Mouse (Mus musculus) G1E (cell line): ENCODE measurements at regions not wholly inside any gene's neighbourhood (a gene's known extent, or its start where the extent isn't known, plus 50 kb on each side); places are given as distances from the start of the nearest gene placed in this dataset.

Experiments used
- CTCF ChIP-seq: IDR thresholded peaks from 2 replicates; pipeline ENCODE4 v1.5.1; 2012; ENCODE audit warnings: low read depth, low read length, inconsistent platforms, mixed read lengths
- GATA1 ChIP-seq: IDR thresholded peaks from 2 replicates; pipeline ENCODE4 v1.6.1; 2012; ENCODE audit warnings: borderline replicate concordance, low read length, inconsistent platforms, mixed read lengths
- TAL1 ChIP-seq: conservative IDR thresholded peaks from 2 replicates; pipeline ENCODE4 v1.6.1; 2012; ENCODE audit warnings: low read depth, low read length, inconsistent platforms, mixed read lengths

DNA sequence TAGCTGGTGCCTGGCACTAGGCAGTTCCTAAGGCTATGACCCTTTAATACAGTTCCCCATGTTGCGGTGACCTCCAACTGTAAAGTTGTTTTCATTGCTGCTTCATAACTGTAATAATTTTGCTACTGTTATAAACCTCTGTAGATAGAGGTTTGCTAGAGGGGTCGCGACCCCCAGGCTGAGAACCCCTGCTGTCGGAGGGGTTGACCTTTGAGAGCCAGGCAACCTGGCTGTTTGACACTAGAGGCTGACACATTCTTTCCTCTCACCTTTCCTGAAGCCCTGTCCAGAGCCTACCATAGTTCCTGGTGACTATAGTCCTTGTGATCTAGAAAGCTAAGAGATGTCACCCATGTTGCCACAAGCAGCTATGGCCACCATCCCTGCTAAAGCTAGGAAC is 272.9 kb downstream of the Matn1 start:
- TF ChIP-seq CTCF (no peak), TAL1 (no peak), GATA1 (no peak)
